Mouse (Mus musculus): ENCODE measurements around the gene Bpifb6. TPM values are rescaled to one million over a fixed set of nuclear protein-coding genes. Genes with fewer than 3 reads are reported as not detected.

Gene Bpifb6
- total RNA-seq (2014; rRNA removed) (0.46 TPM in 1 of 2 replicates, not detected in the other), polyA plus RNA-seq (2015; fragmentation: Nextera tagmentation; extraction: Ambion mirVana) (not detected in 2 replicates)

DNA sequence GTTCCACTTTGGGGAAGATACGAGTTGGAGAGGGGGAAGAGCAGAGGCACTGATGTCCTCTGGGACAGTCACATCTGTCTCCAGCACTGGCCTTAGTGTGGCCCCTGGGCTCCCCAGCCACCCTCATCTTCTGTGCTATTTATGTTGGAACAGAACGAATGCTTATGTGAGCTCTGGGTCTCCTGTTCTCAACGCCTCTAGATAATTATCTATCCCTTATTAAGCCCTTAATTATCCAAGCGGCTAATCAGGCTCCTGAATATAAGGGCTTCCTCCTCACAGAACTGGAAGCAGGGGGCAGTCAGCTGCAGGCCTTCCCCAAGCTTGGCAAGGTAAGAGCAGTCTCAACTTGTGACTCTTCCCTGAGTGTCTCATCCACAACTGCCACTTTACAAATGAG is at the start of gene Bpifb6:
Bpifb6 (plus strand) TSS at position 301 of the 400 bp plus-strand sequence.
- DNase-seq, result no peak
- TF ChIP-seq CTCF (IDR thresholded peaks at IDR 0.05; ENCODE audit: low read depth), result no peak
- Histone ChIP-seq H3K4me3 (ENCODE audit: low read depth, low read length) (no peak within 1 kb of the TSS), H3K27me3 (ENCODE audit: insufficient read depth, low read length) (no peaks in the 10 kb centered on the region), H3K9ac (no peak within 1 kb of the TSS), H3K4me1 (ENCODE audit: insufficient read depth) (no peaks in the 10 kb centered on the region), H3K4me2 (ENCODE audit: low read depth) (no peak within 1 kb of the TSS), H3K9me3 (ENCODE audit: low read length) (no peaks in the 10 kb centered on the region), H3K27ac (ENCODE audit: low read depth, low read length) (no peak within 1 kb of the TSS), H3K36me3 (ENCODE audit: insufficient read depth) (no peaks in the 10 kb centered on the region)
- ATAC-seq, result no peak
- WGBS, result 43% methylated on average over 4 of the region's 4 CpGs

DNA sequence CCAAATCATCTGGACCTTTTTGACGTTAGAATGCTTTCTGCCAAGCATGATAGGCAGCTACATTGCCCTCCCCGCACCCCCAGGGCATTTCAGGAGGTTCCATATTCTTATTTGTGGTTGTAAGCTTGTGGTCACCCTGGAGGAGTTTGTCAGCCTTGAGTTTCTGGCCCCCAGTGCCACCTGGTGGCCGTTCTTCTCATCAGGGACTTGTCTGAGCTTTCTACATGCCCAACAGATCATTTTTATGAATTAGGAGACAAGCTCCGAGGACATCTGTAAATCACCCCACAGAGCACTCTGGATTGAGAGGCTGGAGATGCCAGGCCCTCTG is 49.2 kb upstream of the Bpifb6 start:
- WGBS, result 55% methylated on average over 4 of the region's 4 CpGs
- DNase-seq (peak; percentile 48), ATAC-seq (no peak)
- Histone ChIP-seq H3K4me3 (ENCODE audit: low read depth, low read length) (no peak overlapping the region), H3K36me3 (ENCODE audit: insufficient read depth) (no peaks in the 10 kb centered on the region), H3K9ac (no peak overlapping the region), H3K27me3 (ENCODE audit: insufficient read depth, low read length) (no peaks in the 10 kb centered on the region), H3K9me3 (ENCODE audit: low read length) (0 out of 2 replicates have a peak, but pooled peaks cover 4% of the 10 kb centered on the region), H3K4me2 (ENCODE audit: low read depth) (no peak overlapping the region), H3K27ac (ENCODE audit: low read depth, low read length) (no peak overlapping the region), H3K4me1 (ENCODE audit: insufficient read depth) (no peaks in the 10 kb centered on the region)
- TF ChIP-seq CTCF (IDR thresholded peaks at IDR 0.05; ENCODE audit: low read depth), result peak; percentile 32; the same call in 1 of the 2 replicates

DNA sequence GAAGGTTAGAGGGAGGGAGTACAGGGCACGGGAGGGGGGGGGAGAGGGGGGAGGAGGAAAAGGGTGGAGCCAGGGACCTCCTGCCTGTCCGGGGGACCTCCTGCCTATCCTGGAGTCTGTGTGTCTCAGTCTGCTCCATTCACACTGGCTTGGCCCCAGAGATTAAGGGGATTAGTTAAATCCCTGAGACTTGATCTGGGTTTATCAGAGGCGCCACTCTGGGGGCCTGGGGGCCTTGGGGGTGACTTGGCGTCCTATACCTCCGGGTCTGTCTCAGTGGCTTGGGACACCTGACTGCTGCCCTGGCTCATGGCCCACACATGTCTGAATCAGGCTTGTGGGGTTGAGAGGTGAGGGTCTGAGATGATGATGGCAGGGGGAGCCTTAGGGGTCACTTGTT is 46.6 kb upstream of the Bpifb6 start:
- H3K4me3 ChIP-seq (ENCODE audit: low read depth, low read length), result no peak overlapping the region
- H3K4me2 ChIP-seq (ENCODE audit: low read depth), result no peak overlapping the region
- no peak for ATAC-seq
- no peaks in the 10 kb centered on the region for H3K36me3 ChIP-seq (ENCODE audit: insufficient read depth)
- no peak overlapping the region for H3K27ac ChIP-seq (ENCODE audit: low read depth, low read length)
- DNase-seq, result no peak
- H3K4me1 ChIP-seq (ENCODE audit: insufficient read depth), result no peaks in the 10 kb centered on the region
- WGBS, result 10% methylated on average over 5 of the region's 5 CpGs
- no peak for TF ChIP-seq CTCF (IDR thresholded peaks at IDR 0.05; ENCODE audit: low read depth)
- no peaks in the 10 kb centered on the region for H3K27me3 ChIP-seq (ENCODE audit: insufficient read depth, low read length)
- no peak overlapping the region for H3K9ac ChIP-seq
- 0 out of 2 replicates have a peak, but pooled peaks cover 4% of the 10 kb centered on the region for H3K9me3 ChIP-seq (ENCODE audit: low read length)

DNA sequence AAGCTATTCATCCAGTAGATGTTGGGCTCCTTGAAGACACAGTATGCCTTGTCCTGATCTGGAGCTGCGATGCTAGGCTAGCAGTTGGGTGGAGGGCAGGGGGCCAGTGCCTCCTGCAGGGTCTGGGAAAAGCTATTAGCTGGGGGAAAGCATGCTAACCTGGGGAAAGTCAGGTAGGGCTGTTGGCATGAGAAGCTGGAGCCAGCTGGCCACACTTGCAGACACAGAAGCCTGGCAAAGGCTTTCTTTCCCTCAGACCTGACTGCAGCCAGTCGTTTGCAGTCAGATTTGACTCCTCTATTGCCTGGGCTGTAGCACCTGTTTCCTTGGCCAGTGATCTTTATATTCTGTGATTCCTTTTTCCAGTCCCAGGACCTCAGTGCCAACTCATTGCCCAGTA is 40.6 kb upstream of the Bpifb6 start:
- Histone ChIP-seq H3K4me3 (ENCODE audit: low read depth, low read length) (no peak overlapping the region), H3K27ac (ENCODE audit: low read depth, low read length) (no peak overlapping the region), H3K27me3 (ENCODE audit: insufficient read depth, low read length) (no peaks in the 10 kb centered on the region), H3K9ac (no peak overlapping the region), H3K36me3 (ENCODE audit: insufficient read depth) (no peaks in the 10 kb centered on the region), H3K4me1 (ENCODE audit: insufficient read depth) (no peaks in the 10 kb centered on the region), H3K9me3 (ENCODE audit: low read length) (no peaks in the 10 kb centered on the region), H3K4me2 (ENCODE audit: low read depth) (no peak overlapping the region)
- no peak for DNase-seq
- no peak for ATAC-seq
- WGBS, result 73% methylated on average over 2 of the region's 2 CpGs
- no peak for TF ChIP-seq CTCF (IDR thresholded peaks at IDR 0.05; ENCODE audit: low read depth)

DNA sequence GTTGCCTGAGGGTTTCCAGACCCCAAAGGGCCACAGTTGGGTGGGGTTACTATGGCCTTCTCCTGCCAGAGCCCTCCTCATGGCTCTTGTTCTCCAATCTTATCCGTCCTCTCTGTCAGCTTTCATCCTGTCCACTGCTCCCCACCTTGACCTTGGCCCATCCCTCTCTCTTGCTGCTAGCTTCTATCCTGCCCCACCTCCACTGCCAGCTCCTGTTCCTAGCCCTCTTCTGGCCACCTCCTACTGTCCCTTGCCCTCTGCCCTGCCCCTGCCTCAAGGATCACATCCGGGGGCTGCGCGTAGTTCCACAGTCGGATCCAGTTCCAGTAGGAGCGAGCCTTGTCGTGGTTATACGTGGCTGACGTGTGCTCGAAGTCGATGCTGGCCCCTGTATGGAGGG is 39.9 kb upstream of the Bpifb6 start:
- Histone ChIP-seq H3K9ac (no peak overlapping the region), H3K4me2 (ENCODE audit: low read depth) (no peak overlapping the region), H3K27ac (ENCODE audit: low read depth, low read length) (no peak overlapping the region), H3K4me1 (ENCODE audit: insufficient read depth) (no peaks in the 10 kb centered on the region), H3K9me3 (ENCODE audit: low read length) (no peaks in the 10 kb centered on the region), H3K27me3 (ENCODE audit: insufficient read depth, low read length) (no peaks in the 10 kb centered on the region), H3K36me3 (ENCODE audit: insufficient read depth) (no peaks in the 10 kb centered on the region), H3K4me3 (ENCODE audit: low read depth, low read length) (no peak overlapping the region)
- ATAC-seq (no peak), DNase-seq (no peak)
- WGBS, result 92% methylated on average over 11 of the region's 11 CpGs
- TF ChIP-seq CTCF (IDR thresholded peaks at IDR 0.05; ENCODE audit: low read depth), result no peak

DNA sequence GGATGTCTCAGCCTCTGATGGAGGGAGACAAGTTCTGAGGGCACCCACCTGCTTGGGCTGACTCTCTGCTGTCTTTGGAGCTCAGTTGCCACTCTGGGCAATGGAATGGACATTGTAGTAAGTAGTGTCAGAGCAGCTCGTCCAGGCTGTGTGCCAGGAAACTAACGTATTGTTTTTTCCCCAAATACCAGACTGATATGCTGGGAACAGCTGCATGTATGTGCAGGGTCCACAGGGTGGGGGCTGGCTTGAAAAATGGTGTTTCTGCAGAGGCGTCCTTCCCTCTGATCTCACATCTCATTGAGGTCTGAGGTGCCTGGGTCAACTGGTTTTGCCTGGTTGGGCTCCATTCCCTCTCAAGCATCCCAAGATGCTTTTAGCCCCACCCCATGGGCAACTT is 39.5 kb upstream of the Bpifb6 start:
- 71% methylated on average over 3 of the region's 3 CpGs for WGBS
- DNase-seq (no peak), ATAC-seq (no peak)
- H3K9me3 ChIP-seq (ENCODE audit: low read length), result no peaks in the 10 kb centered on the region
- no peak overlapping the region for H3K4me3 ChIP-seq (ENCODE audit: low read depth, low read length)
- no peak overlapping the region for H3K9ac ChIP-seq
- H3K4me2 ChIP-seq (ENCODE audit: low read depth), result no peak overlapping the region
- no peaks in the 10 kb centered on the region for H3K36me3 ChIP-seq (ENCODE audit: insufficient read depth)
- H3K27ac ChIP-seq (ENCODE audit: low read depth, low read length), result no peak overlapping the region
- H3K4me1 ChIP-seq (ENCODE audit: insufficient read depth), result no peaks in the 10 kb centered on the region
- no peaks in the 10 kb centered on the region for H3K27me3 ChIP-seq (ENCODE audit: insufficient read depth, low read length)
- no peak for TF ChIP-seq CTCF (IDR thresholded peaks at IDR 0.05; ENCODE audit: low read depth)

DNA sequence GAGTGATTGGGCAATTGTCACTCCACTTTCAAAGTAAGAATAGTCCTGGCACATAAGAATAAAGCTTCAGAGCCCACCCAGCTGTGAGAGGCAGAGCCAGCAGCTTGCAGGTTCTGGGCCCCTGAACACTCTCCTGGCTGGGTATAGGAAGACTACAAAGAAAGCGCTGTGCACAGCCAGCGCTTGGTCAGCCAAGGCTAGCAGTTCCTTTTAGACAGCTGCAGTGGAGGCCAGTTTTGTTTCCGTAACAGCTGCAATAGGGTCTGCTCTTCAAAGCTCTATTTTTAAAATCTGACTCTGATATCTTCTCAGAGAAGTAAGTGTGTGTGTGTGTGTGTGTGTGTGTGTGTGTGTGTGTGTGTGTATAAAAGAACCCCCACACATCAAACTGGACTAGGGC is 38.2 kb upstream of the Bpifb6 start:
- ATAC-seq (no peak), DNase-seq (no peak)
- Histone ChIP-seq H3K4me2 (ENCODE audit: low read depth) (no peak overlapping the region), H3K9ac (no peak overlapping the region), H3K4me1 (ENCODE audit: insufficient read depth) (no peaks in the 10 kb centered on the region), H3K27ac (ENCODE audit: low read depth, low read length) (no peak overlapping the region), H3K36me3 (ENCODE audit: insufficient read depth) (no peaks in the 10 kb centered on the region), H3K4me3 (ENCODE audit: low read depth, low read length) (no peak overlapping the region), H3K9me3 (ENCODE audit: low read length) (no peaks in the 10 kb centered on the region), H3K27me3 (ENCODE audit: insufficient read depth, low read length) (no peaks in the 10 kb centered on the region)
- no peak for TF ChIP-seq CTCF (IDR thresholded peaks at IDR 0.05; ENCODE audit: low read depth)
- 74% methylated on average over 3 of the region's 3 CpGs for WGBS

DNA sequence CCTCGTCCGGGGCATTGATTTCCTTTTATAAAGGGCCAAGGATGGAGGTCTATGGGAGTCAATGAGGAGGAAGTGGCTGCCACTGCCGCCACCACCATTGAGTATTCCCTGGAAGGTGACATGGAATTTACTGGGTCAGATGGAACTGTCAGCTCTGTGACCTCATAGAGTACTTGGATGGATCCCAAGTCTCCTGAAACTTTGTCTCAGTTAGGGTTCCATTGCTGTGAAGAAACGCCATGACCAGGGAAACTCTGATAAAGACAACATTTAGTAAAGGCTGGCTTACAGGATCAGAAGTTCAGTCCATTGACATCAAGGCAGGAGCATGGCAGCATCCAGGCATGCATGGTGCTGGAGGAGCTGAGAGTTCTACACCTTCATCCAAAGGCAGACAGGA is 29.2 kb upstream of the Bpifb6 start, which contains the start of gene Sun5:
Sun5 (minus strand) TSS at position 101 of the 400 bp plus-strand sequence.
- 87% methylated on average over 4 of the region's 4 CpGs for WGBS

More for the DNA sequence above, 29.2 kb upstream of the Bpifb6 start, which contains the start of gene Sun5:
- no peak within 1 kb of the TSS for H3K9ac ChIP-seq
- TF ChIP-seq CTCF (IDR thresholded peaks at IDR 0.05; ENCODE audit: low read depth), result no peak
- DNase-seq, result no peak
- no peaks in the 10 kb centered on the region for H3K4me1 ChIP-seq (ENCODE audit: insufficient read depth)
- H3K27ac ChIP-seq (ENCODE audit: low read depth, low read length), result no peak within 1 kb of the TSS
- H3K36me3 ChIP-seq (ENCODE audit: insufficient read depth), result no peaks in the 10 kb centered on the region
- no peaks in the 10 kb centered on the region for H3K9me3 ChIP-seq (ENCODE audit: low read length)
- no peaks in the 10 kb centered on the region for H3K27me3 ChIP-seq (ENCODE audit: insufficient read depth, low read length)
- no peak within 1 kb of the TSS for H3K4me3 ChIP-seq (ENCODE audit: low read depth, low read length)
- ATAC-seq, result no peak
- H3K4me2 ChIP-seq (ENCODE audit: low read depth), result no peak within 1 kb of the TSS
